Mouse (Mus musculus) 3T3-L1 (cell line): Measurements from ENCODE around the gene Gm5737.
A peak's percentile ranks its signal among the peaks of the same experiment; 100 is the strongest.

Experiments
- DNase-seq: peaks from one replicate; pipeline ENCODE4 v3.0.0-alpha.2; 2015; ENCODE audit warnings: low read depth, low spot score

The Gm5737 gene

DNA sequence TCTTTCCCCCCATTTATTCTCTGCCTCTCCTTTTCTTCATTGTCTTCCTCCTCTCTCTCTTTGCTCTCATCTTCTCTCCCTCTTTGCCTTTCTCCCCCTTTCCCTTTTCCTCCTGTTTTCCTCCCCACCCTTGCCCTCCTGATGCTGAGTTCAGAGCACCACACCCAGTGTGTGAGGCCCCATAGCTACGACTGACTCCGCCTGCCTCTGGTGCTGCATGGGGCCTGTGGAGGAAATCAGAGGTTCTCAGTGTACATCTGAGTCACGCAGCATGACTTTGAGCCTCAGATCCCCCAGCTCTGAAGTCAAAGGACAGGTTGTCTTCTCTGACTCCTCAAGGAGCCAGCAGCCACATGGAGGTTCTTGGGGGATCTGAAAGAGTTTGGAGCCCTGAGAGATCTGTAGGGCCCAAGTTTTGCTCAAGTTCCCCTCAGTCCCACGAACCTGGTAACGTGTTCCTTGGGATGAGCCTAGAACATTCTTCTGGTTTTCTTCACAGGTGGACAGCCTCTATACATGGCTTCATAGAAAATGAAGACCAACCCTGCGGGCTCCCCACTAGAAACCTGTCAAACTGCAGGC, at the start of gene Gm5737:
Gm5737 (plus strand) TSS at position 532 of the 582 bp plus-strand sequence.
- peak; percentile 9 for DNase-seq

- no peak for DNase-seq
These were observed 44.8 kb upstream of the Gm5737 start for GRCm38 (mm10) chr7:120767369-120767768.

DNA sequence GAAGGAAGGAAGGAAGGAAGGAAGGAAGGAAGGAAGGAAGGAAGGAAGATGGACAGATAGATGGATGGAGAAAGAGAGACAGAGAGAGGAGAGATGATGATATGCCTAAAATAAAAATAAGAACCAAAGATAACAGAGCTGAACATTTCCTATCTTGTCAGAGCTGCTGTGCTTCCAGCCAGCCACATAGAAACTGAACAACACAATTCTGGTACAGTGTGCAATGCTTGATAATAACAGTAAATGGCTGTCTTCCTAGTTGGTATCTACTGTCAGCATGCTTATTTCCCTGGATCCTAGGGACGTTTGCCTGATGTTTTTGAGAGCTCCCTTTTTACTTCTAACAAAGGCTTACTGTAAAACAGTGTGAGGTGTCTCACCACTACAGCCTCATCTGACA, 40.8 kb upstream of the Gm5737 start:
- DNase-seq = no peak

DNA sequence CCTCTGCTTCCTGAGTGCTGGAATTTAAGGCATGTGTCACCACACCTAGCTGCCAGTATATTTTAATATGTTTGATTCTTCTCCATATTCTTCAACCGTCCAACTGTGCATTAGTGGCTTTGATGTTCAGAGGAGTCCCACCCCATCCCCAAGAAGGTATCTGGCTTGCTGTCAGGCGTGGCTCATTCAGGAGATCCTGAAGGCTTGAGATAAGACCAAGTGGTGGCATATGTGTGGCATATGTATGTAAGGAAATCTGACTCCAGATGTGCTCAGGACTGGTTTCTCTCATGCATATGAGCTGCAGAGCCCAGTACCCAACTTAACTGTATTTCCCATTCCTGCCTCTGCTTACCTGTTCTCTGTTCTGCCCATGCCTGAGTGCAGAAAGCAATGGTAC, 34.2 kb upstream of the Gm5737 start:
- no peak for DNase-seq

- no peak for DNase-seq
These were observed 16.6 kb upstream of the Gm5737 start for GRCm38 (mm10) chr7:120795544-120795943.

DNA sequence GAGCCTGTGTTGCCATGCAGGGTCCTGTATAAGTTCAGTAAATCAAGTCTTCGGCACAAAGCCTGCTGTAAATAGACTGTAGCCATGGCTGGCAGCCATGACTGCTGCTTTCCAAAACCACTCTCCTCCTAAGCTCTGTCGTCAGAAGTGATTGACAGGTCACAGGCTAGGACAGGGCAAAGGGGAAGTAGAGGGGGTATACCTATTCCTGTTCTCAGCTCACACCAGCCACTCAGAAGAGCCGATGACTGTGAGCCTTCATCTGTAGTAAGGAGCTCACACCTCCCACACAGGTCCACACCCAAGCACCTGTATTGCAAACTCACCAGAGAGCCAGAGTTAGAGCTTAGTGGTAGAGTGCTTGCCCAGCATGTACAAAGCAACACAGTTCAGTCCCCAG, 15.8 kb upstream of the Gm5737 start:
- DNase-seq = no peak

GRCm38 (mm10) chr7:120803268-120803667, 8.9 kb upstream of the Gm5737 start:
- no peak for DNase-seq

DNA sequence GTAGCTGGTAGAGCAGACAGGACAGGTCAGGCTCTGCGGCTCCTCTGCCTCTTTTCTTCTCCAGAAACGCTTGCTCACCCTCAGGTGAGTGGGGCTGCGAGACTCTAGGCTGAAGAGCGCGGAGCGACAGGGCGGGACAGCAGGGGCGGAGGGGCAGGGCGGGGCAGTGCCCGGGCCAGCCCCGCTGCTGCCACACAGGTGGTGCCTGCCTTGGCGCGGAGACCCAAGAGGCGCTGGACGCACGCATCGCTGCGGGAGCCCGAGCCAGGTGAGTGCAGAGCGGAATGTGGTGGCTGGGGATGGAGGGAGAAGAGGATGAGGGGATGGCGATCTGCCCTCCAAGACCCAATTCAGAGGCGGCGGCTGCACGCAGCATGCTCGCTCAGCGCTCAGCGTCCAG, 2.5 kb upstream of the Gm5737 start:
- no peak for DNase-seq

GRCm38 (mm10) chr7:120817552-120817951, 5.4 kb downstream of the Gm5737 start:
- no peak for DNase-seq

DNA sequence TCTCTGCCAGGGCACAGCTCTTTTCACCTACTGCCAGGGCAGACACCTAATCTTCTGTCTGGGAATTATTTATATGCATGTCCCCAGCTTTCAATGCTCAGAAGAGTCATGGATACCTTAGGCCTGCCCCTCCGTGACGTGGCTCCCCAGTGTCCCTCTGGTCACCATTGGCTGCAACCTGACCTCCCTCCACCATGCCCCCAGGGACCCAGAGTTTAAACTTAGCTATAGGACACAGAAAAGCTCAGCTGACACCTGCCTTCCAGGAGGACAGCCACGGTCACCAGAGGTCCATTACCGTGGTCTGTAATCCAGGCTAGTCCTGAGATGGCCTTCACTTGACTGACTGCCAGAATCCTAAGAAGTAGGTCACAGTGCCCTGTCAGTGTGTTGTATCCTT, 7.2 kb downstream of the Gm5737 start:
- no peak for DNase-seq

GRCm38 (mm10) chr7:120823248-120823647, 11.1 kb downstream of the Gm5737 start:
- peak; percentile 75 for DNase-seq

GRCm38 (mm10) chr7:120825097-120825496, 12.9 kb downstream of the Gm5737 start:
- DNase-seq = no peak

DNA sequence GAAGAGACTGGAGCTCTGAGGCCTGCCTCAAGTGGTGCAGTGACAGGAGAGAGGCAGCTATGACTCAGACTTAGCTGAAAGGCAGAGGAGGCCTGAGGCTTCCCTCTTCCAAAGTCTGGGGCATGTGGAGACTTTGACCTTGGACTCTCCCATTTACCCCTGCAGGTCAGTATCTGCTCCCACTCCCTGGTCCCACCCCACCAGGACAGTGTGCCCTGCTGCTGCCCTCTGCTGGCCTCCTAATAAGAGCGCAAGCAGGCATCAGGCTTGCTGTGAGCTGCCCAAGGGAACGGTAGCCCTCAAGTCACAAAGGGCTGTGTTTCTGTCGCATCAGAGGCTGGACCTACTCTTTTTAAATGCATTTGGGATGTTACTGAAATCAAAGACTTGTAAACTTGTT, 14.2 kb downstream of the Gm5737 start:
- DNase-seq = peak; percentile 47

DNA sequence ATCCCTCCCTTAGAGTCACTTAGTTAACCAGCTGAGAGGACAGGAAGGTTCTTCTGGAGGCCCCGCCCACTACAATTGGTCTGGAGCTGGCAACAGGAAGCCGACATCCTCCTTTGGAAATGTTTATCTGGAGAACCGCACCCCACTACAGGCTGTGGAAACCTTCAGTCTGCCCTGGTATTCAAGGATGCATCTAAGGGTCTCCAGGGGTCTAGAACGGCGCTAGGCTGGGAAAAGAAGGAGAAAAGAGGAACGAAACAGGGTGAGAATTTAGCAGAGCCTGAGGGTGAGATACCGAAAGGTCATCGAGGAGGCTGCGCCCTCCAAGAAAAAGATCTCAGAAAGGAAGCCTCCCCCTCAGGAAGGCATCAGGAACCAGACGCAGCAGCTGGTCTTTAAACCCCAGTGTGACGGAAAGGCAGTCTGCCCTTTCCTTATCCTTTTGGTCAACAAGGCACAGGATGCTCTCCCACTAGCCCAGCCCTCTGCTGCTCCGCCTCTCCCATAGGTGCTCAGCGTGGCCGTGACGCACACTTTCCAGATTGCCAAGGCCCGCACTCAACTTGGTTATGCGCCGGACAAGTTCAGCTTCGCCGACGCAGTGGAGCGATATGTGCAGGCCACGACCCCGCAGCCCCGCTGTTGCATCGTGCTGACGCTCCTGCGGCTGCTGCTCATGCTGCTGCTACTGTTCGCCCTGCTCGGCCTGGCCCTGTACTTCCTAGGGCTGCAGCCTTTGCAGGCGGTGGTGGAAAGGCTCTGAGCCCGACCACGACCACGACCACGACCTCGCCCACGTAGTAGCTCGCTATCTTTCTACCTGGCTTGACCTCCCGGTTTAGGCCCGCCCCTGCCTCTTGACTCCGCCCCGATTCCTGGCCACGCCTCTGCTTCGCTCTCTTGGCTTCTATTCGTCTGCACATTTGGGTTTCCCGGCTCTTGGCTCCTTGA, 18.5 kb downstream of the Gm5737 start:
- DNase-seq = peak; percentile 41

DNA sequence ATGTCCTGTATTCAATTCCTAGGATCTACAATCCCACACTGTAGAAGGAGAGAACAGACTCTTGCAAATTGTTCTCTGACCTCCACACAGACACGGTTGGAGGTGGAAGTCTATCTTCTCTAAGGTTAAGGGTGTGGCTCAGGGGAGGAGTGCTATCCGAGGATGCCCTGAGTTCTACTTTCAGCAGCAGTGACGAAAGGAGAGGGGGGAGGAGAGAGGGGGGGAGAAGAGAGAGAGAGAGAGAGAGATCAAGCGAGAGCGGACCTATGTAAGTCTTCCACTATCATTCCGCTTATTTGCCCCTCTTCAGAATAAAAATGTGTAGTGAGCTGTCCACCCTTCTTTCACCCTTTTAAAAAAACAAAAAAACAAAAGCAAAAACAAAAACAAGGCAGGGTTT, 22.3 kb downstream of the Gm5737 start:
- DNase-seq = no peak

- DNase-seq = peak; percentile 89
These were observed 22.8 kb downstream of the Gm5737 start for GRCm38 (mm10) chr7:120834863-120835372.

DNA sequence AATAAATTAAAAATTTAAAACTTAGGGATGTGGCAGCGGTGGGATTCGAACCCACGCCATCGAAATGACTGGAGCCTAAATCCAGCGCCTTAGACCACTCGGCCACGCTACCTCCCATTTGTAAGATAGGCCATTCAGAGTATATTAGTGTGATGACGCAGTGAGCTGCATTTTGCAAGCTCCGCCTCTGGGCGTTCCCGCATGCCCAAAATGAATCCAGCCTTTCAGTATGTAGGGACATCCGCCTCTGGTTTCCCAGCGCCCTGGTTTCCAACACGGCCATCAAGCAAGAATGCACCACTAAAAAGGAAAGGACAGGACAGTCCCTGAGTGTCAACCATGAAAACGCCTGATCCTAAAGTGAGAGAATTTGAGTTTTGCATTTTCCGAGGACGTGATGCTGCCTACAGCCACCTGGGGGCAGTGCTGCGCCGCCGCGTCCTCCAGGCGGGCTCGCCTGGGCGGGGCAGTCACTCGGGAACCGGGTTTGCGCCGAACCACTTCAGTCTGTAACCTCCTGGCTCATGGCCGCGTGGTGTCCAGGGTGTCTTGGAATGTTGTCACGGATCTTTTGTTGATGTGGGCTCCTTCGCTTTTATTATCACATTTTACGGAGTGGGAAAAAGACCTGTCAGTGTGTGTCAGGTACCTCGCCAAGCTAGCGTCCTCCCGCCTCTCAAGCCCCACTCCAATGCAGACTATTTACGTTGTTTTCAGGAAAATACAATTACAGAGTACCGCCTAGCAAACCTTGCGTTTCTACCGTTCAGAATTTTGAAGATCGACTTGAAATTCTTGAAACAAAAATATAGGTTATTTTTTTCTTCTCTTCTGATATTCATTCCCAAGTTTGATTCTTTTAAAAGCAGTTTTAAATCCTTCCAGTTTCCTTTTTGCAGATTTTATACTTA, 23.5 kb downstream of the Gm5737 start:
- peak; percentile 86 for DNase-seq

GRCm38 (mm10) chr7:120836361-120836760, 24.2 kb downstream of the Gm5737 start:
- DNase-seq = peak; percentile 26

GRCm38 (mm10) chr7:120838436-120839160, 26.4 kb downstream of the Gm5737 start:
- DNase-seq = no peak

- no peak for DNase-seq
These were observed 27.6 kb downstream of the Gm5737 start for GRCm38 (mm10) chr7:120839786-120840185.
